Mouse (Mus musculus): ENCODE data around the gene Mlana. TPM values are rescaled to one million over a fixed set of nuclear protein-coding genes. Genes with fewer than 3 reads are reported as not detected.

Gene Mlana
- total RNA-seq, 2 experiments from 2014 or later: not detected

DNA sequence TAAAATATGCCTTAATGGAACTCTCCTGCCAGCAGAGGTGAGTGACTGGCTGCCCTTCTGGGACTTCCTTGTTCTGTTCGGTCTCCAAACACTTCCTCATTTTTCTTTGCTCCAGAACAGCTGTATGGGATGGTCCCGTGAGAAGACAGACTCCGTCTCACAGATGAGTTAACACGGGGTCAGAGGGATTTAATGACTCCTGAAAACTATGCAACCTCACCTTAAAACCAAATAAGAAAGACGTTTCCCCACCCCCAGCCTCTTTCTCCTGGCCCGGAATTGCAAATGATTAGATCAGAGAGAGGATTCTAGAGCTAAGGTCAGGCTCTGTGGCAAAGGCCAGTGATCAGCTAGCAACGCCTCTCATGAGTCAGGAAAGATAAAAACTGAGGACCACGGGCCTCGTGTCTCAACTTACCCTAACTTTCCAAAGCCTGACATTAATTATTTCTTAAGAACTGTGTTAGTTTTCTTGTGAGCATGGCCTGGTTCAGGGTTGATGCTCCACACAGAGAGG lies 22.0 kb upstream of the Mlana start:
- DNase-seq (ENCODE audit: low spot score in 2 of 2): no peak

DNA sequence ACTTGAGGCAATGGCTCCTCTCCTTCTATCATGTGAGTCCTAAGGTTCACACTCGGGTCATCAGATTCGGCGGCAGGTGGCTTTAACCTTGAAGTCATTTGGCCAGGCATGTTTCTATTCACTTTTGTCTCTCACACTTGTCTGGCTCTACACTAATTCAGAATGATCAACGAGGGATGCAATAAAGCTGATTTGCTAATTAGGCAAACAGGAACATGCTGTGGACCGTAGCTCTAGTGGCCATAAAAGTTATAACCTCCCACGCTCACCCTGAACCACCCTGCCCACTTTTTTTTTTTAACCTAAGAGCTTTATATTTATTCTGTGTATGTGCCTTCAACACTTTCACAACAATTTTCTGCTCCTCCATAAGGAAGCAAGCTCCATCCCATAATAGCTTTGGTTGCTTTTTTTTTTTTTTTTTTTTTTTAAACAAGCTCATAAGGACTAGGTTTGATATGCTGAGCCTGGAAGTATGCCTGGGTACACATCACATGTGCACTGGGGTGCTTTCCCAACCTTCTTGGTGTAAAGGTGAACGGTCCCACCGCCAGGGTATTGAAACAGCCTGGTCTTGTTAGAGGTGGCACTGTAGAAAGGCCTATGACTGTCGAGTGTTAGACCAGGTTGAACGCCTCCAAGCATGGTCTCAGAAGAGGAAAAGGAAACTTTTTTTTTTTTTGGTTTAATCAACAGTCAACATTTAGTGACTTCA lies 21.0 kb upstream of the Mlana start:
- DNase-seq (ENCODE audit: low spot score in 2 of 2): no peak

DNA sequence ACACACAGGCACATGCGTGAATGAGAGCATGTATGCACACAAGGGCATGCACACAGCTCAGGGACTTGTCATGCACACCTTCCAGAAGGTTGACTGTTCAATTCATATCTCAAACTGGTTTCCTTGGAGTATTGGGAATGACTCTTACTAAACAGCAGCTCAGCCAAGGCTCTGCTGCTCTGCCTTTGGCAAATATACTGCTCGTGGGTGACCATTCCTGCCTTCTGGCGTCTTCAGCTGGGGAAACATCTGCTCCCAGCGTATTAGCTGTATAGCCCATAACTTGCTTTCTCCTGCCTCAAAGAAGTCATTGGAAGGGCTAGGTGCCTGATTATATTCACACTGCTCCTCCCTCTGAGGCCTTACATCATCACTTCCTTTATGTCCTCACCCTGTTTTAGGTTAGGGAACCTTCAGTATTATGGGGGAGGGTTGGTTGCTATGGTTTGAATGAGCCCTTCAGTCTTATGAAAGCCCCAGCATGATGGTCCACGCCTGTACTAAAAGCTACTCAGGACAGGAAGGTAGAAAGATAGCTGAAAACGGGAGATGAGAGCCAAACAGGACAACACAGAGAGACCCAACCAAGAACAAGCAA lies 19.3 kb upstream of the Mlana start:
- DNase-seq (ENCODE audit: low spot score in 2 of 2): no peak

DNA sequence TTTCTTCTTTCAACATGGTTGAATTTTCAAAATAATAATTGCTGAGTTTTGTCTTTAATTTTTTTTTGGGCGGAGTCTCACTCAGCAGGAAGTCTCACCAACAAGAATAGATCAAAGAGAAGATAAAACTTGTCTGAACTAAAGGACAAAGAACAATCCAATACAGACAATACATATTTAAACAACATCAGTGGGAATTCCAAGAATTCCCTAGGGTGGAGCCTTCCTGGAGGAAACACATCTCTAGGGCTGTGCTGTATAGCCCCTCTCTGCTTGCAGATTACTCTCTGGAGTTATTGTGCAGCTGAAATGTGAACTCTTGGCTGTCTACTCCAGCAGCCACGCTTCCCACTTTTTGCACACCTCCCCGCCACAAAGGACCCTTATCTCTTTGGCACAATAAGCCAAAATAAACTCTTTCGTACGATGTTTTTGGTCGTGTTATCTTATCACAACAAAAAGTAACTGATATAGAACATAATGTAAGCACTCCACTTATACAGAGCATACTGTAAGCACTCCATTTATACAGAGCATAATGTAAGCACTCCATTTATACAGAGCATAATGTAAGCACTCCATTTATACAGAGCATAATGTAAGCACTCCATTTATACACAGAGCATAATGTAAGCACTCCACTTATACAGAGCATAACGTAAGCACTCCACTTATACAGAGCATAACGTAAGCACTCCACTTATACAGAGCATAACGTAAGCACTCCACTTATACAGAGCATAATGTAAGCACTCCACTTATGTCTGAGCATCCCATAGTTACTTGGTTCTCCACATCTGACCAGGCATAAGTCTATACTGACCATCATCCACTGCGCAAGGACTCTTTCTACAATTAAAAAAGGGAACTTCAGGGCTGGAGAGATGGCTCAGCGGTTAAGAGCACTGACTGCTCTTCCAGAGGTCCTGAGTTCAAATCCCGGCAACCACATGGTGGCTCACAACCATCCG lies 17.2 kb upstream of the Mlana start:
- DNase-seq (ENCODE audit: low spot score in 2 of 2): no peak

DNA sequence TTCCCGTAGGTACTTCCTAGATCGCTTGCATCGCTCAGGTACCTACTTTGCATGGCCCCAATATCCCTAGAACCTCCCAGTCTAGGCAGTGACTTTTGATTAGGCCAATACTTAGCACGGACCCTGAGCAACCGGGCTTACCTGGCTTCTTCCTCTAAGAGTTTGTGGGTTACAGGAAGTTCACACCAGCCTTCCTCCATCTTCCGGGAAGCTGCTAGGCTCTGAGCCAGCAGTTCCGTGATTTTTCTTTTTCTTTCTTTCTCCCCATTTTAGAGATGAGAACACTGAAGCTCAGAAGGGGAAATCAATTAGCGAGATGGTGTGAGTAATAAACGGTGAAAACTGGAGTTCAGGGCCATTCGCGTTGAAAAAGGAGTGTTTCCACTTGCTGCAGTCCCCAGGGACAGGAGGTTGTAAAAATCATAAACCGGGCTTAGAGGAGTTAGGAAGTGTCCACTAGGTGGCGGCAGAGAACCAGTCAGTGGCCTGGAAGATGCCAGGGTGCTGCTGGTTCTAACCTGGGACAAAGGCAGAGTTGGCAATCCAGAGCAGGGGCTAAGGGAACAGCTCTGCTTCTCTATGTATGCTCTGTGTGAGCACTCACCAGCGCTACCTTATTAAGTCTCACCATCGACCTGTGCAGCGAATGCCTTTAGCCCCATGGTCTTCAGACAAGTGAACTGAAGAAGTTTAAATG lies 13.6 kb upstream of the Mlana start:
- DNase-seq (ENCODE audit: low spot score in 2 of 2): peak; percentile 19 to 48

DNA sequence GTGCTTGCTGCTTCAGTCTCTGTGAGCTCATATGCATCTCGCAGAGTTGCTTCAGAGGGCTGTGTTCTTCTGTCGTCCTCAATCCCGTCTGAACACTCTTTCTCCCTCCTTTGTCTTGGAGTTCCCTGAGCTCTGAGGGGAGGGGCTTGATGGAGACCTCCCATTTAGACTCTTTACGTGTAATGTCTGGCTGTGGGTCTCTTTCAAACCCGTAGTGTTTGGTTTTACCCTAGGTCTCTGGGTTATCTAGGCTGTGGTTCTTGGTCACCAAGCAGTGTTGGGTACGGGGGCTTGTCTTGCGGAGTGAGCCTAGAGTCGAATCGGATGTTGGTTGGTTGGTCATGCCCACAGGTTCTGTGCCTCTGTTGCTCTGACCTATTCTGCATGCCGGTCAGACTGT lies 2.6 kb upstream of the Mlana start:
- DNase-seq (ENCODE audit: low spot score in 2 of 2): no peak

DNA sequence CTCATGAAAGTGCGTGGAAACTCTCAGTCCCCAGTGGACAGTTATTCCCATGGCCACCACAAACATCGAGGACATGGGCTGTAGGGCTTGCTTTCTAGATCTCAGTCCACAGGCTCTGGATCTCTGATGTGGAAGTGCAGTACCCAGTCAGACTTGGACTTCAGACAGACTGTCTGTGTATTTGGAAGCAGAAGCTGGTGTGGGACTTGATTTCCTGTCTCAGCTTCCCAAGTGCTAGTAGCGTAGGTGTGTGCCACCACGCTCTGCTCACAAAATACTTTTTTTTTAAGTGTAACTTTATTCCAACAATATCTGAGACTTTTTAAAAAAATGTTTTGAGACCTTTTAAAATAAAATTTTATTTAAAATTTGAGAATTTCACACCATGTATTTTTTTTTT lies 1.3 kb upstream of the Mlana start:
- no peak for DNase-seq (ENCODE audit: low spot score in 2 of 2)

DNA sequence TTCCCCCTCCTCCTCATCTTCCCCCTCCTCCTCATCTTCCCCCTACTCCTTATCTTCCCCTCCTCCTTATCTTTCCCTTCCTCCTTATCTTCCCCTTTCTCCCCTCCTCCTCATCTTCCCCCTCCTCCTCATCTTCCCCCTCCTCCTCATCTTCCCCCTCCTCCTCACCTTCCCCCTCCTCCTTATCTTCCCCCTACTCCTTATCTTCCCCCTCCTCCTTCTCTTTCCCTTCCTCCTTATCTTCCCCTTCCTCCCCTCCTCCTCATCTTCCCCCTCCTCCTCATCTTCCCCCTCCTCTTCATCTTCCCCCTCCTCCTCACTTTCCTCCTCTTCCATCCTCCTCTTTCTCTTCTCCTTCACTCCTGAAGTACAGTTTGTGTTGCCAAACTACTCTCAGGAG lies 784 bp upstream of the Mlana start:
- no peak for DNase-seq (ENCODE audit: low spot score in 2 of 2)

DNA sequence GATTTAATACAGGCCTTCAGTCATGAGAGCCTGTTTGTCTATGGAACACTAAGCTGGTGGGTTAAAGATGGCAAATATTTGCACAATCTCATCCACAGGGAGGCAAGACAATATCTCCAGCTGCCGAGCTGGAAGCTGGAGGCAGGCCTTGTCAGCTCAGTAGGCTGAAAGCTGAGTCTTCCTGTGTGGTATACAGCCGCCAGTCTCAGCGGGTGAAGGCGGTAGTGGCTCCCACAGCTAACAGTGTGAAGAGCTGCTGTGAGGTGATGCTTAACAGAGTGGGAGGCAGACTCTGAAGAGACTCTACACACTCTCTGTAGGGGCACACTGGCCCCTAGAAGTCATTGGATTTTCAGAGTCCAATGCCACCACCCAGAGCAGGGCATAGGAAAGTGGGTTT lies 4.1 kb downstream of the Mlana start:
- no peak for DNase-seq (ENCODE audit: low spot score in 2 of 2)

DNA sequence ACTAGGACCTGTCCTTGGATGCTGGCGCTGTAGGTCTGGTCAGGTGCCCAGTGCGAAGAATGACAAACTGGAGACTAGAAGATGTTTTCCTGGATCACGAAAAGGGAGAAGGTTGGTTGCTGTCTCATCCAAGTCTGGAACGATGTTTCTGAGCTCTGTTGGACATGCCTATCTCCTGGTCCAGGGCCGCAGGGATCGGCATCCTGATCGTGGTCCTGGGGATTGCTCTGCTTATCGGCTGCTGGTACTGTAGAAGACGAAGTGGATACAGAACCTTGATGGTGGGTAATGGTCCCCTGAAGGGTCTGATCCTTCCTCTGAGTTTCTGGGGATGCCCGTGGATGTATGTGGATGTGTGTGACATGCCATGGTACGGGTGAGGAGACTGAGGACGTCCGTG lies 6.8 kb downstream of the Mlana start:
- DNase-seq (ENCODE audit: low spot score in 2 of 2): no peak

DNA sequence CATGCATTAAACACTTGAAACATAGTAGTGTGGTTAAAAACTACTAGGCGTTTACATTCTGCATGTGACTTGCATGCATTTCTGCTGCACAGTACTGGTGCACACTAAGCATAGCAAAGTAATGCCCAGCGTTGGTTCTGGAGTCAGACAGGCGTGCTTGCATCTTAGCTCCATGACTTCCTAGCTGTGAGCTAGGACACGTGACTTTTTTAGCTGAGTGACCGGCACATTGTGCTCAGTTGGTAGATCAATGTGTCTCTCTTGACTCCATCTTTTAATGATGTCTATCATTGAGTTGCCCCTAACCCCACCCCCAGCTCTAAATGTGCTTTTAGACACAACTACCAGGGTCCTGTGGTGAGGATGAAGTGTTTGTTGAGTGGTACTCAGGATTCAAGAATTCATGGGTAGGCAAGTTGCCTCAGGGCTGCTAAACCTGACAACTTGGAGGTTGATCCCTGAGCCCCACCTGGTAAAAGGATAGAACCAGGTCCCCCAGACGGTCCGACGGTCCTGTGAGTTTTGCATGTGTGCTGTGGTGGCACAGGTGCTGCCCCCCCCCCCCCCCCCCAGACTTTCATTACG lies 9.8 kb downstream of the Mlana start:
- no peak for DNase-seq (ENCODE audit: low spot score in 2 of 2)

DNA sequence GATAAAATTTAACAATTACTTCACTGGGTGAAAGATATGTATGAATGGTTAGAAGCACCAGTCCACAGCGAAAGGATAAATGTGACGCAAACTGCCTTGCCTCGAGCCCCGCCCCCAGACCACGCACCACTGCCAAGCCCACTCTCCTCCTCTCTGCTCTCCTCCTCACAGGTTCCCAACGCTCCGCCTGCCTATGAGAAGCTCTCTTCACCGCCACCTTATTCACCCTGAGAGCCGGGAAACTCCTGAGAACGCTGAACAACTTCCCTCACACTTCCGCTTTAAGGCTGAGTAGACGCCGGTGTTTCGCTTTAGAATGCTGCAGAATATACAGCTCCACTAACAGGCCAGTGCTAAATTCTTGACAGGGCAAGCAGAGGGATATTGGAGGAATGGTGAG lies 10.4 kb downstream of the Mlana start:
- no peak for DNase-seq (ENCODE audit: low spot score in 2 of 2)

DNA sequence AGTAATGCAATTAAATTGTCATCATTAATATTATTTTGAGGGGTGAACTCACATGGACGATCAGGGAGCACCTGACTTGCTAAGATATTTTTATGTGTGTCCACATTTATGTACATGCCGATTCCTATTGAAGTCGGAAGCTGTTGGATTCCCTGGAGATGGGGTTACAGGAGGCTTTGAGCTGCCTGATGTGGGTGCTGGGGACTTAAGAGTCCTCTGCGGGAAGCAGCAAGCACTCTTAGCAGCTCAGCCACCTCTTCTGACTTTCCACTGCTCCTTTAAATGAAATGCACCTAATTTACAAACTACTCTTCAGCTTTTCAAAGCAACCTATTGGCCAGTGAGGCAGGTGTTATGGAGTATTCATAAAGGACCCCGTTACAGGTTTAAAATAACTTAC lies 10.8 kb downstream of the Mlana start:
- no peak for DNase-seq (ENCODE audit: low spot score in 2 of 2)

DNA sequence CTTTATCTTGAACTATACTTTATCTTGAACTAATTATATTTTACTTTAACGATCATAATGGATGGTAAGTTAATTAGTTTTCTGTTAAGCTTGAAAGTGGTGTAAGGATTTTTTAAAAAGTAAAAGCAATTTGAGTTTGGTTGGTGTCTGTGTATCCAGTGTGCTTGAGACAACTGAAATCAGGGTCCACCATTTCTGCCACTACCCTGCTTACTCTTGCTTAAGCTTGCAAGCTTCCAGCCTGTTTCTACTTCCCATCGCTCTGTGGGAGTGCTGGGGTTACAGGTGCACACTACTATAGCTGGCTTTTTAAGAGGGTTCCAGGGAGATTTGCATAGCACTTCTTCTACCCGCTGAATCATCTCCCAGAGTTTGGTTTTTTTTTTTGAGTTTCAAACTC lies 11.8 kb downstream of the Mlana start:
- DNase-seq (ENCODE audit: low spot score in 2 of 2): no peak

DNA sequence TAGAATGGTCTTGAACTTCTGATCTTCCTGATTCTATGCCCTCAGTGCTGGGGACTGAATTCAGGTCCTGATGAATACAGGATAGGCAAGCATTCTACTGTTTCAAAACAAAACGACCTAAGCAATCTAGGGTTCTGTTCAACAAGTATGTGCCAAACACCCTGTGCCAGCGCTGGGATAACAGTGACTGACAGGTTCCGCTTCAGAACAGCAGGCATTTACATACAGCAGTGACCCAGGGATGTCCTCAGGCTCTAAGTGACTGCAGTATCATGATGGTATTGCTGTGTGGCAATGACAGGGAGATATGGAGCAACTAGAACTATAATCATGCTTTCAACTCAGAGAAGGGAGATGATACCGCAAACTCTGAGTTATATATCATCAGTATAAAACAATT lies 15.8 kb downstream of the Mlana start:
- no peak for DNase-seq (ENCODE audit: low spot score in 2 of 2)

DNA sequence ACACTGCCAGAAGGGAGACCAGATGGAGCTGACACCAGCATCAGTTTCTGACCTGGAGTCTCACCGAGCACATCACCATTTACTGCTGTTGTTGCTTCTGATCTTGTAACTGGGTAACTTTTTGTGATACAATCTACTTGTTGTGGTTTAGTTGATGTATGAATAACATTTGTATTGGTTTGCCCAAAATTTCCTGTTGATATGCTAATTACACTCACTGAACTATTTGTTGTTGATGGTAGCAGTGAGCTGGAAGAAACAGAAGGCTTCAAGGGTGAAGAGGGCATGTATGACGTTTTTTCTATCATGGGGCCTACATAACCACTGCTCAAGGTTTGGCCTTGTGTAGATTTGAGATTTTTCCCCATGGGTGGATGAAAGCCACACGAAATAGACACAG lies 20.2 kb downstream of the Mlana start:
- DNase-seq (ENCODE audit: low spot score in 2 of 2): no peak

DNA sequence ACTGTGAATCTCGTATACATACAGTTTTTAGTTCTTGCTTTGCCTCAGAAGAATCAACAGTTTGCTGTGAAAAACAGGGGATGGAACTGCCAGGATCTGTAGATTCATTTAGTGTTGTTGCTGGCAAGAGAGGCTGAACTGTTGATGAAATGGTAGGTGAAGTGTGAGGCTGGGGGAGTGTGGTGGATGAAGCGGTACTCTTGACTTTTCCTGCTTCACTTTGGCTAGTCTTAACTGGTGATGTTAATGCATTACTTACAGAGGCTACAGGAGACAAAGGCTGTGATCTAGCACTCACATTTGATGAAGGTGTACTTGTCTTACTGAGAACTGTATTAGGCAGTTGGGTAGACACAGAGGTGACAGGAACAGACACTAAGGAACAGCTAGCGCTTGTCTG lies 20.9 kb downstream of the Mlana start:
- DNase-seq (ENCODE audit: low spot score in 2 of 2): no peak

DNA sequence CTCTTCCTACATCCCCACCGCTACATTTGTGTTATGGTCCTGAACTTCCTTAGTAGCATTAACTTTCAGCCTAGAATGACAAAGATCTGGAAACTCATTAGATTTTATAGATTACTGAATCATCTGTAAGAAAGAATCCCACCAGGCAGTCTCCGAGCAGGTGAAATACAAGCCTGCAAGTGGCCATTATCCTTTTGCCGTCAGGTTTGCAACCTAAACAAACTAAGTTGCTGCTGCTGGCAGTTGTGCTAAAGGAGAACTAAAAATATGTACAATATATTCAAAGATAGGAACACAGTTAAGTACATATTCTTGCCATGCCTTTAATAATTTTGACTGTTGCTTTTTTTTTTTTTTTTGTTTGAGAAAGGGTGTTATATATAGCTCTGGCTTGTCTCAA lies 37.8 kb downstream of the Mlana start:
- DNase-seq (ENCODE audit: low spot score in 2 of 2): no peak

DNA sequence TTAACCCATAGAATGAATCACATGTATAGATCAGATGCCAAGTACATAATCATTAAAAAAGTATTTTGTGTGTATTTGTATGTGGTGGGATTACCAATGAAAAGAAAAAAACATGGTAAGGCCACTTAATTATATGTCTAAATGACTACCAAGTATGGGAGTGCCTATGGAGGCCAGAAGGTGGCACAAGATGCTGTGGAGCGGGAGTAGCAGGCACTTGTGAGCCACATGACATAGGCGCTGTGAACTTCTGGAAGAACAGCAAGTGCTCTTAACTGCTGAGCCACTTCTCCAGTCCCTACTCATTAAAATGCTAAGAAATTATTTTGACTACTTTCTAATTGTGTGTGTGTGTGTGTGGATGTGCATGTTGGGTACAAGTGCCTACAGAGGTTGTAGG lies 42.0 kb downstream of the Mlana start:
- no peak for DNase-seq (ENCODE audit: low spot score in 2 of 2)

DNA sequence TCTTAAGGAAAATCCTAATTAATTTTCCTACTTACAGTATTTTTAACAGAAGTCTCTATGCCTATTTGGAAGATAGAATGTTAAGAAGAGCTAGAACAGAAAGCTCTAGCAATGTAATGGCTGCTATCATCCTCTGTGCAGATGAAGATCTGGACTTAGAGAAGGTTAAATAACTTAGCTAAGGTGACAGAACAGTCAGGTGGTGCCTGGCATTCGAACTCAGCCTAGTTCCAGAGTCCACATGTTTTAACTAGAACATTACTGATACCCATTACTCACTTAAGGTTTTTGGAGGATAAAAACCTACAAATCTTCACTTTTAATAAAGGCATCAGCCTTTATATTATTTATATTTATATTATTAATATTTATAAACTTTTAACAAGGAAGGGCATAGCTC lies 43.0 kb downstream of the Mlana start:
- no peak for DNase-seq (ENCODE audit: low spot score in 2 of 2)

DNA sequence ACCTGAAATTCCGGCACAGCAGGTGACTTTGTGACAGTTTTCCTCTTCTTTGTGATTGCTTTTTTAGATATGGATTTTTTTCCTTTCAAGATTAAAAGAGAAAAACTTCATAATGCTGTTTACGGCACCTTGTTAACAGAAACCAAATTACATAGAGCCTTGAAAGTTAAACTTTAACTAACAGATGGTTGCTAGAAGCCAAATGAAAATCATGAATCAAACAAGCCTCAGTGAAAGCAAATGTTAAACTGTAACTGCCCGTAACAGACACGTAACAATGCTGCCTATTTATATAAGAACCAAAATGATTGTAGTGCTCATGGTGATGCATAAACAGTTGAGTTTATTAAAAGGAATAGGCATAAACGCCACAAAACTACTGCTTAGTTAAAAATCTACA lies 45.9 kb downstream of the Mlana start:
- no peak for DNase-seq (ENCODE audit: low spot score in 2 of 2)

All from adrenal gland, postnatal 4 days (tissue).